Comparison of ENCODE assay signal across 19 mouse cellular contexts in genomic region chr6:3911284-3911683, GRCm38 (mm10).
DNase-seq lines count a peak whose midpoint lies in the region; ATAC-seq and TF ChIP-seq lines count a peak whose summit lies in the region.
"Had no signal": no experiment of that assay in that cellular context is flagged by ENCODE, and none has a peak within 500 bp of the region (broad histone marks: within the 10 kb centered on the region; RNA-seq: fewer than 3 reads in every experiment).

No protein-coding gene starts in this region.

- H3K27ac ChIP-seq in heart, adult 2 months, result no peak overlapping the region
- H3K27ac ChIP-seq in kidney, embryonic 16.5 days (ENCODE audit: low read length), result no peak overlapping the region
- H3K27ac ChIP-seq in midbrain, embryonic 14.5 days (replicated peaks; ENCODE audit: low read depth, low read length), result no peak overlapping the region
- H3K27ac ChIP-seq in midbrain, embryonic 15.5 days, result no peak overlapping the region
- H3K27ac ChIP-seq: limb, embryonic 13.5 days; midbrain, embryonic 12.5 days had no signal

- H3K4me3 ChIP-seq in heart, adult 2 months, result no peak overlapping the region
- H3K4me3 ChIP-seq in kidney, embryonic 16.5 days (ENCODE audit: low read length), result no peak overlapping the region
- H3K4me3 ChIP-seq in midbrain, embryonic 14.5 days (replicated peaks; ENCODE audit: low read depth, low read length), result no peak overlapping the region
- no peak overlapping the region for H3K4me3 ChIP-seq in midbrain, embryonic 15.5 days
- H3K4me3 ChIP-seq: heart, embryonic 12.5 days; limb, embryonic 13.5 days; midbrain, embryonic 12.5 days had no signal

- no peak for ATAC-seq in kidney, embryonic 16.5 days (ENCODE audit: low FRiP score, low TSS enrichment)
- ATAC-seq in midbrain, embryonic 14.5 days (ENCODE audit: low FRiP score, low TSS enrichment), result no peak
- no peak for ATAC-seq in midbrain, embryonic 15.5 days (replicated peaks)
- ATAC-seq in CD4-positive, CD25-positive, alpha-beta regulatory T cell, adult 4 months, result no peak
- ATAC-seq: forebrain, embryonic 16.5 days; intestine, embryonic 16.5 days had no signal

- no peaks in the 10 kb centered on the region for H3K4me1 ChIP-seq in heart, adult 2 months (ENCODE audit: control insufficient read depth, insufficient read depth, low read length)
- H3K4me1 ChIP-seq in kidney, embryonic 16.5 days (ENCODE audit: insufficient read depth, low read length), result no peaks in the 10 kb centered on the region
- no peaks in the 10 kb centered on the region for H3K4me1 ChIP-seq in midbrain, embryonic 14.5 days (ENCODE audit: control insufficient read depth, insufficient read depth, low read length)
- no peaks in the 10 kb centered on the region for H3K4me1 ChIP-seq in midbrain, embryonic 15.5 days
- H3K4me1 ChIP-seq: heart, embryonic 12.5 days; midbrain, embryonic 12.5 days had no signal

- no peak overlapping the region for H3K9ac ChIP-seq in heart, adult 2 months (ENCODE audit: low read depth, low read length)
- H3K9ac ChIP-seq in kidney, embryonic 16.5 days (replicated peaks; ENCODE audit: low read length), result no peak overlapping the region
- no peak overlapping the region for H3K9ac ChIP-seq in midbrain, embryonic 14.5 days (replicated peaks; ENCODE audit: low read length)
- H3K9ac ChIP-seq in midbrain, embryonic 15.5 days, result no peak overlapping the region
- H3K9ac ChIP-seq: heart, embryonic 12.5 days; limb, embryonic 13.5 days; midbrain, embryonic 12.5 days had no signal

- no peak for DNase-seq in heart, adult 2 months
- DNase-seq in heart, adult 9 months (ENCODE audit: low spot score in 2 of 2), result no peak
- DNase-seq in kidney, postnatal 14 days, result peak; percentile 9
- DNase-seq in midbrain, embryonic 14.5 days, result peak; percentile 16
- peak; percentile 15 for DNase-seq in lung, postnatal 36 days
- DNase-seq: adrenal gland, postnatal 14 days; B cell, adult 2 months; cerebellum, postnatal 14 days; gastrocnemius, postnatal 10 days; thymus, postnatal 4 days had no signal

- TF ChIP-seq POLR2A in heart, adult 2 months (IDR thresholded peaks at IDR 0.05; ENCODE audit: insufficient read depth, low read depth, low read length), result no peak

- TF ChIP-seq EP300 in heart, adult 2 months (IDR thresholded peaks at IDR 0.05; ENCODE audit: insufficient read depth, low read depth, low read length), result no peak

- 38% methylated on average over 5 of the region's 5 CpGs for WGBS in heart, adult 2 months
- WGBS in kidney, embryonic 16.5 days, result 59% methylated on average over 5 of the region's 5 CpGs
- 68% methylated on average over 5 of the region's 5 CpGs for WGBS in midbrain, embryonic 14.5 days
- 66% methylated on average over 5 of the region's 5 CpGs for WGBS in midbrain, embryonic 15.5 days

- H3K79me2 ChIP-seq in heart, adult 2 months (replicated peaks; ENCODE audit: control insufficient read depth, insufficient read depth, low read length), result no peaks in the 10 kb centered on the region

- no peaks in the 10 kb centered on the region for H3K36me3 ChIP-seq in heart, adult 2 months (ENCODE audit: control insufficient read depth, insufficient read depth, low read length)
- no peaks in the 10 kb centered on the region for H3K36me3 ChIP-seq in kidney, embryonic 16.5 days (ENCODE audit: insufficient read depth, low read length)
- no peaks in the 10 kb centered on the region for H3K36me3 ChIP-seq in midbrain, embryonic 14.5 days (ENCODE audit: control insufficient read depth, insufficient read depth, low read length)
- no peaks in the 10 kb centered on the region for H3K36me3 ChIP-seq in midbrain, embryonic 15.5 days (replicated peaks)
- H3K36me3 ChIP-seq: G1E; heart, embryonic 12.5 days; limb, embryonic 13.5 days; midbrain, embryonic 12.5 days had no signal

- no peaks in the 10 kb centered on the region for H3K27me3 ChIP-seq in heart, adult 2 months (ENCODE audit: control insufficient read depth, insufficient read depth, low read length)
- no peaks in the 10 kb centered on the region for H3K27me3 ChIP-seq in kidney, embryonic 16.5 days (ENCODE audit: insufficient read depth, low read length)
- no peaks in the 10 kb centered on the region for H3K27me3 ChIP-seq in midbrain, embryonic 14.5 days (ENCODE audit: control insufficient read depth, insufficient read depth, low read length)
- H3K27me3 ChIP-seq in midbrain, embryonic 15.5 days (replicated peaks), result no peaks in the 10 kb centered on the region
- H3K27me3 ChIP-seq: heart, embryonic 12.5 days; limb, embryonic 13.5 days; midbrain, embryonic 12.5 days had no signal

- H3K4me2 ChIP-seq in kidney, embryonic 16.5 days (replicated peaks; ENCODE audit: low read depth, low read length), result no peak overlapping the region
- no peak overlapping the region for H3K4me2 ChIP-seq in midbrain, embryonic 14.5 days (ENCODE audit: low read length)
- no peak overlapping the region for H3K4me2 ChIP-seq in midbrain, embryonic 15.5 days
- H3K4me2 ChIP-seq: heart, embryonic 12.5 days; limb, embryonic 13.5 days; midbrain, embryonic 12.5 days had no signal

- intact Hi-C loops in heart, adult 2 months (cut with DNase I), result loop anchor here (5.0 to 10.0 kb wide), 3 partner anchors 91 to 636 kb away; partner anchors contain the start of gene Gng11

- TF ChIP-seq CTCF in heart, adult 2 months (IDR thresholded peaks at IDR 0.05), result peak; percentile 77

- H3K9me3 ChIP-seq in kidney, embryonic 16.5 days (ENCODE audit: low read length), result no peaks in the 10 kb centered on the region
- H3K9me3 ChIP-seq in midbrain, embryonic 14.5 days (ENCODE audit: control insufficient read depth, low read length), result no peaks in the 10 kb centered on the region
- H3K9me3 ChIP-seq in midbrain, embryonic 15.5 days, result no peaks in the 10 kb centered on the region
- H3K9me3 ChIP-seq: G1E; heart, embryonic 12.5 days; limb, embryonic 13.5 days; midbrain, embryonic 12.5 days had no signal

Comparison
In these comparisons a context has a peak if more than half of its experiments do, and no peak if none do; other contexts are left out.
1. DNase-seq: peak in kidney, postnatal 14 days (single experiment), midbrain, embryonic 14.5 days (single experiment) and lung, postnatal 36 days (single experiment); none in heart, adult 2 months (0 of 2) and heart, adult 9 months (0 of 2).